Mouse (Mus musculus) retina, embryonic 14.5 days (tissue): ENCODE results near the gene Pex16.
A peak's percentile ranks its signal among the peaks of the same experiment; 100 is the strongest.

Experiments
- DNase-seq: peaks from one replicate; pipeline ENCODE4 v3.0.0-alpha.2; 2015; ENCODE audit warnings: low spot score

The Pex16 gene

GRCm38 (mm10) chr2:92388891-92389641, 14.6 kb downstream of the Pex16 start:
- DNase-seq = peak; percentile 97

- no peak for DNase-seq
Observed at GRCm38 (mm10) chr2:92389645-92390044, 15.2 kb downstream of the Pex16 start.

GRCm38 (mm10) chr2:92390206-92390930, 15.9 kb downstream of the Pex16 start:
- no peak for DNase-seq

- no peak for DNase-seq
Observed at GRCm38 (mm10) chr2:92391116-92391515, 16.6 kb downstream of the Pex16 start.

- DNase-seq = no peak
Observed at GRCm38 (mm10) chr2:92391703-92392317, 17.3 kb downstream of the Pex16 start.

GRCm38 (mm10) chr2:92392318-92393264, 18.1 kb downstream of the Pex16 start:
- peak; percentile 74 for DNase-seq

- no peak for DNase-seq
Observed at GRCm38 (mm10) chr2:92395535-92395934, 21.1 kb downstream of the Pex16 start.

- DNase-seq = no peak
Observed at GRCm38 (mm10) chr2:92397436-92397835, 23.0 kb downstream of the Pex16 start.

- peak; percentile 31 for DNase-seq
Observed at GRCm38 (mm10) chr2:92399877-92400276, 25.4 kb downstream of the Pex16 start.

GRCm38 (mm10) chr2:92400682-92401081, 26.2 kb downstream of the Pex16 start:
- DNase-seq = no peak

GRCm38 (mm10) chr2:92401091-92401561, 26.6 kb downstream of the Pex16 start, which contains the start of gene Mapk8ip1:
Gene Mapk8ip1, minus strand, starts transcription at chr2:92401263.
- peak; percentile 70 for DNase-seq

GRCm38 (mm10) chr2:92402591-92403326, 28.3 kb downstream of the Pex16 start:
- DNase-seq = peak; percentile 31

- no peak for DNase-seq
Observed at GRCm38 (mm10) chr2:92403776-92404319, 29.4 kb downstream of the Pex16 start.

- no peak for DNase-seq
Observed at GRCm38 (mm10) chr2:92404737-92405136, 30.3 kb downstream of the Pex16 start.

- no peak for DNase-seq
Observed at GRCm38 (mm10) chr2:92405687-92406086, 31.2 kb downstream of the Pex16 start.

GRCm38 (mm10) chr2:92408309-92409045, 34.0 kb downstream of the Pex16 start:
- no peak for DNase-seq

- no peak for DNase-seq
Observed at GRCm38 (mm10) chr2:92411705-92412104, 37.2 kb downstream of the Pex16 start.

- no peak for DNase-seq
Observed at GRCm38 (mm10) chr2:92421723-92422387, 47.4 kb downstream of the Pex16 start.
